Mouse (Mus musculus): ENCODE data around the gene Ppfia3. TPM values are rescaled to one million over a fixed set of nuclear protein-coding genes. Genes with fewer than 3 reads are reported as not detected.

Ppfia3 gene
- polyA plus RNA-seq, 1 experiment from 2014 or later, result 8.9 TPM

Other genes starting within 250 kb of the Ppfia3 start
- gene Rps11, start 242.6 kb downstream of the Ppfia3 start, polyA plus RNA-seq (2016; fragmentation: Nextera tagmentation; extraction: Ambion mirVana), result 1,843 and 1,853 TPM in 2 replicates
- gene Rpl13a, start 238.3 kb downstream of the Ppfia3 start, polyA plus RNA-seq (2016; fragmentation: Nextera tagmentation; extraction: Ambion mirVana), result 1,219 and 1,234 TPM in 2 replicates
- gene Gm45713, start 230.8 kb downstream of the Ppfia3 start, polyA plus RNA-seq (2016; fragmentation: Nextera tagmentation; extraction: Ambion mirVana), result 0.11 and 0.27 TPM in 2 replicates
- gene Flt3l, start 230.6 kb downstream of the Ppfia3 start, polyA plus RNA-seq (2016; fragmentation: Nextera tagmentation; extraction: Ambion mirVana), result 1.1 and 1.4 TPM in 2 replicates
- gene Pih1d1, start 212.7 kb downstream of the Ppfia3 start, polyA plus RNA-seq (2016; fragmentation: Nextera tagmentation; extraction: Ambion mirVana), result 98.5 and 99.6 TPM in 2 replicates
- 53.0 and 55.1 TPM in 2 replicates for gene Aldh16a1, start 212.4 kb downstream of the Ppfia3 start, polyA plus RNA-seq (2016; fragmentation: Nextera tagmentation; extraction: Ambion mirVana)
- gene Slc17a7, start 203.1 kb downstream of the Ppfia3 start, polyA plus RNA-seq (2016; fragmentation: Nextera tagmentation; extraction: Ambion mirVana), result 0.95 and 1.2 TPM in 2 replicates
- gene Gfy, start 187.4 kb downstream of the Ppfia3 start, polyA plus RNA-seq (2016; fragmentation: Nextera tagmentation; extraction: Ambion mirVana), result 0.15 TPM in 1 of 2 replicates, not detected in the other
- gene Pth2, start 186.0 kb downstream of the Ppfia3 start, polyA plus RNA-seq (2016; fragmentation: Nextera tagmentation; extraction: Ambion mirVana), result 0.33 TPM in 1 of 2 replicates, not detected in the other
- 0.57 and 0.66 TPM in 2 replicates for gene Ccdc155, start 162.1 kb downstream of the Ppfia3 start, polyA plus RNA-seq (2016; fragmentation: Nextera tagmentation; extraction: Ambion mirVana)
- gene Dkkl1, start 154.9 kb downstream of the Ppfia3 start, polyA plus RNA-seq (2016; fragmentation: Nextera tagmentation; extraction: Ambion mirVana), result 1.0 TPM in 2 replicates
- gene Tead2, start 151.3 kb downstream of the Ppfia3 start, polyA plus RNA-seq (2016; fragmentation: Nextera tagmentation; extraction: Ambion mirVana), result 337 and 380 TPM in 2 replicates
- gene Cd37, start 127.9 kb downstream of the Ppfia3 start, polyA plus RNA-seq (2016; fragmentation: Nextera tagmentation; extraction: Ambion mirVana), result 1.1 TPM in 2 replicates
- not detected in 2 replicates for gene Slc6a16, start 125.9 kb downstream of the Ppfia3 start, polyA plus RNA-seq (2016; fragmentation: Nextera tagmentation; extraction: Ambion mirVana)
- gene Slc6a21, start 89.5 kb downstream of the Ppfia3 start, polyA plus RNA-seq (2016; fragmentation: Nextera tagmentation; extraction: Ambion mirVana), result not detected in 2 replicates
- 8.3 and 8.9 TPM in 2 replicates for gene Trpm4, start 33.2 kb downstream of the Ppfia3 start, polyA plus RNA-seq (2016; fragmentation: Nextera tagmentation; extraction: Ambion mirVana)
- gene Hrc, start 31.7 kb downstream of the Ppfia3 start, polyA plus RNA-seq (2016; fragmentation: Nextera tagmentation; extraction: Ambion mirVana), result 0.31 and 0.42 TPM in 2 replicates
- 0.47 and 0.81 TPM in 2 replicates for gene Lin7b, start 3.6 kb upstream of the Ppfia3 start, polyA plus RNA-seq (2016; fragmentation: Nextera tagmentation; extraction: Ambion mirVana)
- 295 TPM in 2 replicates for gene Snrnp70, start 28.7 kb upstream of the Ppfia3 start, polyA plus RNA-seq (2016; fragmentation: Nextera tagmentation; extraction: Ambion mirVana)
- gene Kcna7, start 38.6 kb upstream of the Ppfia3 start, polyA plus RNA-seq (2016; fragmentation: Nextera tagmentation; extraction: Ambion mirVana), result not detected in 2 replicates
- 0.46 and 0.87 TPM in 2 replicates for gene Ntf5, start 46.7 kb upstream of the Ppfia3 start, polyA plus RNA-seq (2016; fragmentation: Nextera tagmentation; extraction: Ambion mirVana)
- not detected in 2 replicates for gene Lhb, start 53.8 kb upstream of the Ppfia3 start, polyA plus RNA-seq (2016; fragmentation: Nextera tagmentation; extraction: Ambion mirVana)
- gene Gys1, start 67.8 kb upstream of the Ppfia3 start, polyA plus RNA-seq (2016; fragmentation: Nextera tagmentation; extraction: Ambion mirVana), result 39.0 and 41.6 TPM in 2 replicates
- 235 and 237 TPM in 2 replicates for gene Ruvbl2, start 71.1 kb upstream of the Ppfia3 start, polyA plus RNA-seq (2016; fragmentation: Nextera tagmentation; extraction: Ambion mirVana)
- gene Ftl1, start 92.9 kb upstream of the Ppfia3 start, polyA plus RNA-seq (2016; fragmentation: Nextera tagmentation; extraction: Ambion mirVana), result 5,105 and 5,277 TPM in 2 replicates
- 247 and 254 TPM in 2 replicates for gene Bax, start 99.9 kb upstream of the Ppfia3 start, polyA plus RNA-seq (2016; fragmentation: Nextera tagmentation; extraction: Ambion mirVana)
- gene Tulp2, start 114.9 kb upstream of the Ppfia3 start, polyA plus RNA-seq (2016; fragmentation: Nextera tagmentation; extraction: Ambion mirVana), result 0.12 and 0.20 TPM in 2 replicates
- not detected in 2 replicates for gene Gm45808, start 119.8 kb upstream of the Ppfia3 start, polyA plus RNA-seq (2016; fragmentation: Nextera tagmentation; extraction: Ambion mirVana)
- gene Dhdh, start 121.8 kb upstream of the Ppfia3 start, polyA plus RNA-seq (2016; fragmentation: Nextera tagmentation; extraction: Ambion mirVana), result 6.4 and 7.2 TPM in 2 replicates
- 99.3 and 106 TPM in 2 replicates for gene Nucb1, start 143.4 kb upstream of the Ppfia3 start, polyA plus RNA-seq (2016; fragmentation: Nextera tagmentation; extraction: Ambion mirVana)
- gene Ppp1r15a, start 159.2 kb upstream of the Ppfia3 start, polyA plus RNA-seq (2016; fragmentation: Nextera tagmentation; extraction: Ambion mirVana), result 16.4 and 17.7 TPM in 2 replicates
- gene Plekha4, start 159.3 kb upstream of the Ppfia3 start, polyA plus RNA-seq (2016; fragmentation: Nextera tagmentation; extraction: Ambion mirVana), result 1.1 and 1.2 TPM in 2 replicates
- 0.39 and 0.63 TPM in 2 replicates for gene Hsd17b14, start 187.9 kb upstream of the Ppfia3 start, polyA plus RNA-seq (2016; fragmentation: Nextera tagmentation; extraction: Ambion mirVana)
- gene Bcat2, start 203.1 kb upstream of the Ppfia3 start, polyA plus RNA-seq (2016; fragmentation: Nextera tagmentation; extraction: Ambion mirVana), result 38.2 and 39.1 TPM in 2 replicates
- not detected in 2 replicates for gene Fgf21, start 248.5 kb upstream of the Ppfia3 start, polyA plus RNA-seq (2016; fragmentation: Nextera tagmentation; extraction: Ambion mirVana)

All from forebrain, embryonic 10.5 days (tissue).